Mouse (Mus musculus): ENCODE data around the gene Gcn1l1.

The Gcn1l1 gene

GRCm38 (mm10) chr5:115656677-115657076, 91.6 kb downstream of the Gcn1l1 start:
- DNase-seq (ENCODE audit: low spot score) = no peak

GRCm38 (mm10) chr5:115657234-115657633, 92.2 kb downstream of the Gcn1l1 start:
- DNase-seq (ENCODE audit: low spot score) = no peak

- no peak for DNase-seq (ENCODE audit: low spot score)
Measured at GRCm38 (mm10) chr5:115658352-115658751, 93.3 kb downstream of the Gcn1l1 start.

DNA sequence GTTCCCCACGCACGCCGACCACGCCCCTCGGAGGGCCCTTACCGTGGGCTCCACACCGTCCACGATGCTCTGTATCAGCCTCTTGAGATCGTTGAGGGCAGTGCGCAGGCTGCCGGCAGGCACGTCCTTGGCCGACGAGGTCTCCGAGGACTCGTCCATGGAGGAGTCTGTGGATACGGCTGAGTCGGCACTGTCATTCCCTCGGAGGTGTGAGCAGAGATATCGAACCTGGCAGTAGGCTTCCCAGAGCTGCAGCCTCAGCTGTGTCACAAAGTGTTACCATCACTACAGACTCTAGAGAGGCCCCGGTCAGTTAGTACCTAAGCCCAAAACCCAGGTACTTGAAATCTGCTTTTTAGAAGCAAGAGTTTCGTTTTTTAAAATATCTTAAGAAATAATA, 97.6 kb downstream of the Gcn1l1 start:
- no peak for DNase-seq (ENCODE audit: low spot score)

DNA sequence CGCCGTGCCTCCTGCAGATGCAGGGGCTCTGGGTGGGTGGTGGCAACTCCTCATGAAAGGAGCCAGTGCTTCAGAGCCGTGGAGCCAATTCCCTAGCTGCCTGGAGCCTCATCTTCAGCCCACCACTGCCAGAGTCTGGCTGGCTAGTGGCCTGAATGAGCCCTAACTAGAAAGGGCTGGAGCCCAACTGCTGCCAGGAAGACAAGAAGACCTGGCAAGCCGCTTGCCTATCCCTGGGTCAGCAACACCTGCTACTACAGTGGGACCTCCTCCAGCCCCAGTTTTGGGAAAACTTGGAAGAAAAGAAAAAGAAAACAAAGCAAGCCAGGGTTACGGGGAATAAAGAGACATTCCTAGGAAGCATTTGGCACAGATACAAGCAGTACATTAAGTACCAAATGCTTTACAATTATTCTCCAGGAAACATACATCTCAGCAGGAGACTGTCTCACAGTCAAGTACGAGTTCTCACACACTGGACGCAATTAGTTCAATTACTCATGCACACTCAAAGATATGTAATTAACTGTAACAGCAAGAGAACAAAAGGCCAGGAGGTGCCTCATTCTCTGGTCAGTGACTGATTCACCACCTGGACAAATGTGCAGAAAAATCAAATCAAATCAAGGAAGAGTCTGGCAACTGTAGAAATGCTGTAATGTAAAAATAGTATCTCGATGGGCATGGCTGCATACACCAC, 101.5 kb downstream of the Gcn1l1 start:
- no peak for DNase-seq (ENCODE audit: low spot score)

DNA sequence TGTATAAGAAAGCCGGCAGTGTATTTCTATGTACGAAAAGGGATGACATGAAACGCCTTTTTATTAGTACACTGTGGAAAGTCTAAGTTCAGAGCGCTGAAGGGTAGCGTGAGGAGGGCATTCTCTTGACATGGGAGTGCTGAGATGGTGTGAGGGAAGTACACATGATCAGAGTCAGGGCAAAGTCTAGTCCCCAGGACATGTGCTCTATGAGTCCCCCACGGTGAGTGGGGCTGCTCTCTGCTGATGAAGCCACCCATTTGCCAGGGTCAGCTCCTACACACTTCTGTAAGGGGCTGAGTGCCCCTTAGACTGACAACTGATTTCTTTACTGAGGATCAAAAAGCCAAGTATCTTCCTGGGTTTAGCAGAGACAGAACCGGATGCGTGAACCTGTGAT, 102.2 kb downstream of the Gcn1l1 start:
- DNase-seq (ENCODE audit: low spot score) = no peak

DNA sequence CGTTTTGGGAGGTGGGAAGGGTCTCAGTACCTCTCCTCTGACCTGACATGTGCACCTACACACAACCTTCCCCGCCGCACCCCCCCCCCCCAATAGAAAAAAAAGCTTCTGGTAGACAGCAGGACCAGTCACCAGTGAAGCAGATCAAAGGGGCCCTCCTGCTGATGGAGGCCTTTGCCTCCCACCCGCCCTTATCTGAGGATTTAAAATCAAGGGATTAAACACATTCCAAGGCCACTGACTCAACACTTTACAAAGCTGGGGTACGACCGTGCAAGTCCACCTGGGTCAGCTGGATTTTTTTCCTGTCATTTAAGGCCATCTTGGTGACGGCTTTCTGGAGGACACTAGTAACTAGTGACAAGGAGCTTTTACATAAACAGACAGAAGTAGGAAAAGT, 102.8 kb downstream of the Gcn1l1 start:
- peak; percentile 20 for DNase-seq (ENCODE audit: low spot score)

GRCm38 (mm10) chr5:115668986-115669385, 103.9 kb downstream of the Gcn1l1 start:
- no peak for DNase-seq (ENCODE audit: low spot score)

DNA sequence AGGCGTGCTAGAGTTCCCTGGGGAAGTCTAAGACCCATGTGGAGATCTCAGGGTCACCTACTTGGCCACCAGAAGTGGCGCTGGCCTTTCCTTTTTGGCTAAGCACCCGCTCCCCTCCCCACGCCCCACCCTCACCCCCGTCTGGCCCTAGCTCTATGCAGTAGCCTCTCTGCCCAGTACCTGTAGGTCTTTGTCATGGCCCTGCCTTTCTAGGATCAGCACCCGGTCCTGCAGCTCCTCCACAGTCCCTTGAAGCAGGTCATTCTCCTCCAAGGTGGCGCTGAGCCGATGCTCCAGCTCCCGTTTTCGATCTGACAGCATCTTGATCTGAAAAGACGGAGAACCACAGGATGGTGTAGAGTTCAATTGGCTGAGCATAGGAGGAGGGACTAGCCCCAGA, 104.9 kb downstream of the Gcn1l1 start:
- no peak for DNase-seq (ENCODE audit: low spot score)

GRCm38 (mm10) chr5:115670406-115670805, 105.4 kb downstream of the Gcn1l1 start:
- no peak for DNase-seq (ENCODE audit: low spot score)

- DNase-seq (ENCODE audit: low spot score) = no peak
Measured at GRCm38 (mm10) chr5:115671846-115672245, 106.8 kb downstream of the Gcn1l1 start.

All from yolk sac, embryonic 10.5 days (tissue).